Mouse (Mus musculus): ENCODE results near the gene Frrs1. TPM values are rescaled to one million over a fixed set of nuclear protein-coding genes. Genes with fewer than 3 reads are reported as not detected.

The Frrs1 gene
- polyA plus RNA-seq, 1 experiment from 2014 or later, result 18.9 TPM

DNA sequence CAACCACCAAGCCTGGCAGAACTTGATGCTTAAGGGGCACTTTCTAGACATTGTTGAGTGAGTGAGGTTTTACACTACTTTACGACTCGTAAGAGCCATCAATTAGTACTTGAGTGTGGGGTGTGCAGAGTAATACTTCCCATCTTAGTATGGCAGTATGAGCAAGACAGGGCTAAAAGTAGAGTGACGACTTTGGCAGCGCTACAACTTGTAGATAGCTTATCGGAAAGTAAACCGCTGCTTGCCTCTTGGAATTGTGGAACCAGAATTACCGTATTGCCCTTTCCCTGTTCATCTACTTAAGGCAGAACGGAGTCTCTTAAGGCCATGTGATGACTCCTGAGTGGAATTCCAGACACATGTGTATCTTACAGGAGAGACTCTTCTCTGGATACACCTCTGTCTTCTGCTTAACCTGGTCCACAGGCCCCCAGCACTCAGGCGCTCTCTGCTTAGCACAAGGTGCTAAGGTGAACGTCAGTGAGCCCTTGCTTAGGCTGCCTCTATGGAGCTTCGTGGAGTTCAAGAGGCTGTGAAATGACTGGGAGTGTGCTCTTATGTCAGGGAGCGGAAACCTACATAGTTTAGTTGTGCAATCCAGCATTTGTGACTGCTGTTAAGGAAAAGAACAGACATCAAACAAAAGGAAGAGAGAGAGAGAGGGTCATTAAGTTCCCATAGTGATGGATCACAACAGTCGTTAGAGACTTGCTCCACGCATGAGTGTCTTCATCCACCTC is 23.1 kb downstream of the Frrs1 start:
- Histone ChIP-seq H3K27ac (replicated peaks) (no peak overlapping the region), H3K9ac (no peak overlapping the region), H3K9me3 (replicated peaks) (no peaks in the 10 kb centered on the region), H3K36me3 (no peaks in the 10 kb centered on the region), H3K4me1 (no peaks in the 10 kb centered on the region), H3K4me2 (replicated peaks) (no peak overlapping the region), H3K4me3 (replicated peaks) (no peak overlapping the region), H3K27me3 (no peaks in the 10 kb centered on the region)
- WGBS, result 93% methylated on average over 14 of the region's 14 CpGs
- ATAC-seq (ENCODE audit: insufficient number of reproducible peaks, low FRiP score, low TSS enrichment, low read depth), result no peak

DNA sequence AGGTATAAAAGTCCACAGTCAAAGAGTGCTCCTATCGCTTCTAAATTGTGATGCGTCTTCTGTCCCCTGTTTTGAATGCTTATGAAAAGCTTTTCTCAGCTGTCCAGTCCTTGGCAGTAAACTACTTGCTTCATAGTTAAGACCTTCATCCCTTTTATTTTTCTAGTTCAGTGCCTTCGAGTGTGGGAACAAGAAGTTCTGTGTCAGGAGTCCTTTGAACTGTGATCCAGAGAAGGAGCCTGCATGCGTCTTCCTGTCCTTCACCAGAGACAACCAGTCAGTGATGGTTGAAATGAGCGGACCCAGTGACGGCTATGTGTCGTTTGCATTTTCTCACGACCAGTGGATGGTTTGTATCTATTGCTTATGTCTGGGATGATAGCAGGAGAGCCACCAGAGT is 25.7 kb downstream of the Frrs1 start:
- no peak for ATAC-seq (ENCODE audit: insufficient number of reproducible peaks, low FRiP score, low TSS enrichment, low read depth)
- H3K4me3 ChIP-seq (replicated peaks), result no peak overlapping the region
- H3K27me3 ChIP-seq, result no peaks in the 10 kb centered on the region
- H3K4me1 ChIP-seq, result no peaks in the 10 kb centered on the region
- H3K9me3 ChIP-seq (replicated peaks), result no peaks in the 10 kb centered on the region
- no peak overlapping the region for H3K27ac ChIP-seq (replicated peaks)
- no peak overlapping the region for H3K9ac ChIP-seq
- H3K36me3 ChIP-seq, result no peaks in the 10 kb centered on the region
- 91% methylated on average over 8 of the region's 8 CpGs for WGBS
- no peak overlapping the region for H3K4me2 ChIP-seq (replicated peaks)

DNA sequence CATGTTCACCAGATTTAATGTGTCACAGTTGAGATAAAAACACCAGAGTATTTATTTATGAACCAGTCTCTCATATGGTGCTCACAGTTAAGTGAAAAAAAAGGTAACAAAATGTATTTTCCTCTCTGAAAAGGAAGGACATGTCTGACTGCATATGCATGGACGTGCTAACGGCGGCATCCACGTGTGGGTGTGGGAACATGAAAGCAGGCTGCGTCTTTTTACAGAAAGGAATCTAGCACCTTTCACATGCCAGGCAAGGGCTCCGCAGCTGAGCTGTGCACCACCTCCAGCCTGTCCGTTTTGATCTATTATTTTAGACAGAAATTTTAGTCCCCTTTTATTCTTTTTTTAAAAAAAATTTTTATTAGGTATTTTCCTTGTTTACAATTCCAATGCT is 30.1 kb downstream of the Frrs1 start:
- H3K27ac ChIP-seq (replicated peaks), result no peak overlapping the region
- H3K27me3 ChIP-seq, result no peaks in the 10 kb centered on the region
- no peaks in the 10 kb centered on the region for H3K4me1 ChIP-seq
- WGBS, result 83% methylated on average over 7 of the region's 7 CpGs
- H3K36me3 ChIP-seq, result no peaks in the 10 kb centered on the region
- no peak overlapping the region for H3K4me3 ChIP-seq (replicated peaks)
- ATAC-seq (ENCODE audit: insufficient number of reproducible peaks, low FRiP score, low TSS enrichment, low read depth), result no peak
- no peak overlapping the region for H3K4me2 ChIP-seq (replicated peaks)
- H3K9ac ChIP-seq, result no peak overlapping the region
- no peaks in the 10 kb centered on the region for H3K9me3 ChIP-seq (replicated peaks)

DNA sequence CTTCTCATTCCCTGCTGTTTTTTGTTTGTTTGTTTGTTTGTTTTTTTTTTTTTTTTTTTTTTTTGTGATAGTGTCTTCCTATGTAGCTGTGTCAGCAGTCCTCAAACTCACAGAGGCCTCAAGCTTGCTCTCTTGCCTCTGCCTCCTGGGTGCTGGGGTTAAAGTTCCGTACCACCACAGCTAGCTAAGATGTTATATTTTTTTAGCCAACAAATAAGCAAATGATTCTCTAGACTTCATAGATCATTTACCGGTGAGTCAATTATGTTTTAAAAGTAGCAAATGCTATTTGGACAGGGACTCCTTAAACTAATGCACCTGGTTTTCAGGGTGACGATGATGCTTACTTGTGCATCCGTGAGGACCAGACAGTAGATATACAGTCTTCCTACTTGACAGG is 31.3 kb downstream of the Frrs1 start:
- no peaks in the 10 kb centered on the region for H3K4me1 ChIP-seq
- ATAC-seq (ENCODE audit: insufficient number of reproducible peaks, low FRiP score, low TSS enrichment, low read depth), result no peak
- 94% methylated on average over 4 of the region's 4 CpGs for WGBS
- H3K4me3 ChIP-seq (replicated peaks), result no peak overlapping the region
- H3K9me3 ChIP-seq (replicated peaks), result no peaks in the 10 kb centered on the region
- H3K4me2 ChIP-seq (replicated peaks), result no peak overlapping the region
- H3K36me3 ChIP-seq, result no peaks in the 10 kb centered on the region
- H3K9ac ChIP-seq, result no peak overlapping the region
- H3K27ac ChIP-seq (replicated peaks), result no peak overlapping the region
- no peaks in the 10 kb centered on the region for H3K27me3 ChIP-seq

DNA sequence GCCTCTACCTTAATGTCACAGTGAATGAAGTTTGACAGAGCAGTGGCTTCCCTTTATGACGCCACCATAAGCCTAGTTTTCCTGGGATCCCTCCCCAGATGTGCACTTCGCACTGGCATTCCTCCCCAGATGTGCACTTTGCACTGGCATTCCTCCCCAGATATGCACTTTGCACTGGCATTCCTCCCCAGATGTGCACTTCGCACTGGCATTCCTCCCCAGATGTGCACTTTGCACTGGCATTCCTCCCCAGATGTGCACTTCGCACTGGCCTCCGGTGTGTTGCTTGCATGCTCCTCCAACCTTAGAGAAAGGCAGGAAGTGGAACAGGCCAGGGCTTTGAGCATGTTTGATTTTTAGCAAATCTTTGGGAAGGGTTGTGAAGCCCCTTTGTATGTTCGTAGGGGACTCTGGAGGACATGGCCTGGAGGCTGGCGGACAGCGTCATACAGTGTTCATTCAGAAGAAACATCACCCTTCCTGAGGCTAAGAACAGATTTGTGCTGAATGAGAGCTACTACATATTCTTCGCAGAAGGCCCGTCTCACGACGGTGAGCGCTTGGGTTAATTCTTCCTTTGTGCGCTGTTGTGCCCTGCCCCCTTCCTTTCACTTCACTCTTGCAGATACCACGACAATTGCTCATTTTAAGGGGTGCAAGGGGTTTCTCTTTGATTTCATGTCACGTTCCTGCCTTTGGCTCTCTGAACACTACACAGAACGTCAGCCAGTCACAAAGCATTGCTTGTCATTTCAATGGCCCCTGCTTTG is 32.4 kb downstream of the Frrs1 start:
- no peak overlapping the region for H3K4me2 ChIP-seq (replicated peaks)
- no peak overlapping the region for H3K9ac ChIP-seq
- no peaks in the 10 kb centered on the region for H3K27me3 ChIP-seq
- H3K27ac ChIP-seq (replicated peaks), result no peak overlapping the region
- H3K4me3 ChIP-seq (replicated peaks), result no peak overlapping the region
- no peak for ATAC-seq (ENCODE audit: insufficient number of reproducible peaks, low FRiP score, low TSS enrichment, low read depth)
- H3K4me1 ChIP-seq, result no peaks in the 10 kb centered on the region
- H3K36me3 ChIP-seq, result no peaks in the 10 kb centered on the region
- 65% methylated on average over 17 of the region's 17 CpGs for WGBS
- no peaks in the 10 kb centered on the region for H3K9me3 ChIP-seq (replicated peaks)

DNA sequence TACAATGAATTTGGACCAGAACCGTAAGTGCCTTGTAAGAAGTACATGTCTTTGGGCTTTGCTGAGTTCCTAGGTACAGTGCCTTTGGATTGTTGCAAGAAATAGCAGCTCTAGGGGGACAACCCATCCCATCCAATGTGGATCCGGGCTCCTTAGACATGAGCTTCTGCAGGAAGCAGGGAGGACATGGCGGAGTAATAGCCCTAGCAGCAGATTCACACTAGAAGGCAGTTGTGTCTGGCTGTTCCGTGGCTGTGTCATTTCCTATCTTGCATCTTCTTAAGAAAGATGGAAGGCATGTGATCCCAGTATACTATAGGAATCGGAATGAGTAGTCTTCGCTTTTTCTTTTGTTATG is 32.9 kb downstream of the Frrs1 start:
- no peaks in the 10 kb centered on the region for H3K36me3 ChIP-seq

DNA sequence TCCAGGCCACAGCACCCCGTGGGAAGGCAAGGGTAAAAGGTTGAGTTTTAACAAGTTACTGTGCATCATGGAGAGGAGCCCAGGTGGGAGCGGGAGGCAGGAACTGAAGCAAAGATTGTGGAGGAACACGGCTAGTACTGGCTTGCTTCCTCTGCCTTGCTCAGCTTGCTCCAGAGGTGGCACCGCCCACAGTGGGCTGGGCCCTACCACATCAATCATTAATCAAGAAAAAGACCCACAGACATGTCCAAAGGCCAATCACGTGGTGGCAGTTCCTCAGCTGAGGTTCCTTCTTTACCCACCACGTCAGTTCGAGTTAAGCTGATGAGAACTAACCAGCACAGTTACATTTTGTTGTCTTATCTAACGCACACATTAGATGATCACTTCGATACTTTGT is 33.6 kb downstream of the Frrs1 start:
- no peak overlapping the region for H3K27ac ChIP-seq (replicated peaks)
- no peak overlapping the region for H3K4me3 ChIP-seq (replicated peaks)
- peak; percentile 43; the same call in 1 of the 2 replicates for ATAC-seq (ENCODE audit: insufficient number of reproducible peaks, low FRiP score, low TSS enrichment, low read depth)
- no peak overlapping the region for H3K4me2 ChIP-seq (replicated peaks)
- no peaks in the 10 kb centered on the region for H3K9me3 ChIP-seq (replicated peaks)
- H3K4me1 ChIP-seq, result no peaks in the 10 kb centered on the region
- H3K36me3 ChIP-seq, result no peaks in the 10 kb centered on the region
- no peaks in the 10 kb centered on the region for H3K27me3 ChIP-seq
- no peak overlapping the region for H3K9ac ChIP-seq
- 68% methylated on average over 9 of the region's 9 CpGs for WGBS

More for the DNA sequence above, 32.9 kb downstream of the Frrs1 start:
- no peak for ATAC-seq (ENCODE audit: insufficient number of reproducible peaks, low FRiP score, low TSS enrichment, low read depth)
- WGBS, result 91% methylated on average over 6 of the region's 6 CpGs
- no peaks in the 10 kb centered on the region for H3K27me3 ChIP-seq
- no peak overlapping the region for H3K27ac ChIP-seq (replicated peaks)
- no peak overlapping the region for H3K9ac ChIP-seq
- H3K4me1 ChIP-seq, result no peaks in the 10 kb centered on the region
- H3K9me3 ChIP-seq (replicated peaks), result no peaks in the 10 kb centered on the region
- H3K4me3 ChIP-seq (replicated peaks), result no peak overlapping the region
- H3K4me2 ChIP-seq (replicated peaks), result no peak overlapping the region

DNA sequence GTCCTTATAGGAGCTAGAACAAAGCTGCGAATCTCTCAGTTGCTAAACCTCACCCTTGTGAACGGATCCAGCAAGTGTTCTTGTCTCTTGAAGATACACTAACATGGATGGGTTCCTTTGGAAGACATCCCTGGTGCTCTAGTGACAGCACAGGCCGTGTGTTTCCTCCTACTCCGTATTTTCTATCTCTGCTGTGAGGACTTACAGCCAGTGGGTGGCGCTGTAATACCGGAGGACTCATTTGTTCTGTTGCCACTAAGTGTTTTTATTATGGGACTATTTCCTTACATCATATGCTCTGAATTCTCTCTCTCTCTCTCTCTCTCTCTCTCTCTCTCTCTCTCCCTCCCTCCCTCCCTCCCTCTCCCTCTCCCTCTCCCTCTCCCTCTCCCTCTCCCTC is 44.9 kb downstream of the Frrs1 start:
- no peak for ATAC-seq (ENCODE audit: insufficient number of reproducible peaks, low FRiP score, low TSS enrichment, low read depth)
- WGBS, result 24% methylated on average over 6 of the region's 6 CpGs
- no peak overlapping the region for H3K9ac ChIP-seq

DNA sequence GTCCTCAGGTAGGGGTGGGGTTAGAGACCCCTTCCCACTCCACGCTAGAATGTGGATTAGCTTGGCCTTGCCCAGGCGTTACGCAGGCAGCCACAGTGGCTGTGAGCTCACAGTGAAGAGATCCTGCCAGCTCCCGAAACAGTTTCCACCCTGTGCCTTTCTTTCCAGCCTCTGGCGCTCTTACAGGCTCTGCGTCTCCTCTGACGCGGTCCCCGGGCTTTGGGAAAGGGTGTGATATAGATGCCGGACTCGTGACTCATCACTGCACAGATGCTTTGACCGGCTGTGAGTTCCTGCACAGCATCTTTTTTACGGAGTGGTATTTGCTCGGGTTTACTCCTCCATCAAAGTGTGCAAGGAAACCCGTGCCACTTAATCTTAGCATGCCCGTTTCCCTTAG is 46.6 kb downstream of the Frrs1 start:
- peak; percentile 70; the same call in 1 of the 2 replicates for ATAC-seq (ENCODE audit: insufficient number of reproducible peaks, low FRiP score, low TSS enrichment, low read depth)
- peaks cover 3% of the 10 kb centered on the region; the same call in 1 of the 2 replicates for H3K4me1 ChIP-seq
- peak overlapping the region; percentile 40 for H3K4me2 ChIP-seq (replicated peaks)
- H3K36me3 ChIP-seq, result no peaks in the 10 kb centered on the region
- WGBS, result 47% methylated on average over 16 of the region's 16 CpGs
- H3K9ac ChIP-seq, result no peak overlapping the region
- H3K27ac ChIP-seq (replicated peaks), result no peak overlapping the region; the same call in 1 of the 2 replicates
- no peaks in the 10 kb centered on the region for H3K9me3 ChIP-seq (replicated peaks)
- 0 out of 2 replicates have a peak overlapping the region, but pooled peaks have one; percentile 9 for H3K4me3 ChIP-seq (replicated peaks)
- no peaks in the 10 kb centered on the region for H3K27me3 ChIP-seq

More for the DNA sequence above, 44.9 kb downstream of the Frrs1 start:
- Histone ChIP-seq H3K27ac (replicated peaks) (no peak overlapping the region), H3K4me1 (peaks cover 3% of the 10 kb centered on the region; the same call in 1 of the 2 replicates), H3K4me3 (replicated peaks) (no peak overlapping the region), H3K9me3 (replicated peaks) (no peaks in the 10 kb centered on the region), H3K4me2 (replicated peaks) (no peak overlapping the region), H3K36me3 (no peaks in the 10 kb centered on the region), H3K27me3 (no peaks in the 10 kb centered on the region)

DNA sequence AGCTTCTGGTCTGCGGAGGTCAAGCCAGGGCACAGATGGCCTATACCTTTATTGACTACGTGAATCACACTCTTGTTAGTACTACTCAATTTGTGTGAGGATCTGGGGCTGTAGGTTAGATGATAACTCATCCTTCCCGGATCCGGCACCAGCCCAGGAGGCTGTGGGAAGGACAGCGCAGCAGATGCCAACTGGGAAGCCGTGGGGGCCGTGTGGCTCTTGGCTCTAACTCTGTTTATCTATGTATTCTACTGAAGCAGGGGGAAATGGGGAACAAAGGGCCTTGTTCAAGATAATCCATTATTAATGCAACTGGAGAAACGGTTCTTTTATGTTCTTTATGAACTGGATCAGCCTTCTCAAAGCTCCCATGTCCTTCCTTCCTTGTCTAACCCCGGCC is 47.3 kb downstream of the Frrs1 start:
- Histone ChIP-seq H3K27ac (replicated peaks) (no peak overlapping the region), H3K9ac (no peak overlapping the region), H3K4me3 (replicated peaks) (no peak overlapping the region), H3K4me1 (peaks cover 3% of the 10 kb centered on the region; the same call in 1 of the 2 replicates), H3K27me3 (no peaks in the 10 kb centered on the region), H3K9me3 (replicated peaks) (no peaks in the 10 kb centered on the region), H3K4me2 (replicated peaks) (no peak overlapping the region), H3K36me3 (no peaks in the 10 kb centered on the region)
- WGBS, result 75% methylated on average over 9 of the region's 9 CpGs
- ATAC-seq (ENCODE audit: insufficient number of reproducible peaks, low FRiP score, low TSS enrichment, low read depth), result no peak

DNA sequence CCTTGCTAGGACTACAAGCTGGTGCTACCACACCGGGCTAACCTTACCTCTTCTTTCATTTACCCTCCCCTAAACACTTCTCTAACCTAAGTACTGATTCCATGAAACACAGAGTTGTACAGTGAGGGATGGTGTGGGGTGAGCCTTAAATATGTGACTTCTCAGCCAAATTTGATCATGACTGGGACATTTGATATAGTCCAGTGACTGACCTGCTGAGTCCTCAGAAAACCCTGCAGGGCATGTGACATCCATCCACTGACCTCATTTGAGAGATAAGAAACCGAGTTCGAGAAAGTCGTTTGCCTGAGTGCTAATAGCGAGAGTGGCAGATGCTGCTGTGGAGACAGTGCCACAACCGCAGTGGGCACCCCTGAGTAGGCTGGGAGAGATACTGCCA is 55.1 kb downstream of the Frrs1 start:
- Histone ChIP-seq H3K27me3 (no peaks in the 10 kb centered on the region), H3K4me2 (replicated peaks) (no peak overlapping the region), H3K4me1 (no peaks in the 10 kb centered on the region), H3K36me3 (no peaks in the 10 kb centered on the region), H3K27ac (replicated peaks) (no peak overlapping the region), H3K9ac (no peak overlapping the region), H3K4me3 (replicated peaks) (no peak overlapping the region), H3K9me3 (replicated peaks) (no peaks in the 10 kb centered on the region)
- WGBS, result 88% methylated on average over 6 of the region's 6 CpGs
- no peak for ATAC-seq (ENCODE audit: insufficient number of reproducible peaks, low FRiP score, low TSS enrichment, low read depth)

All from embryonic facial prominence, embryonic 15.5 days (tissue).